Mouse (Mus musculus): ENCODE data around the gene Card9.

The Card9 gene

GRCm38 (mm10) chr2:26362991-26363390, 2.3 kb upstream of the Card9 start:
- DNase-seq (ENCODE audit: low read depth, low spot score): no peak

GRCm38 (mm10) chr2:26359983-26360382, 735 bp downstream of the Card9 start:
- no peak for DNase-seq (ENCODE audit: low read depth, low spot score)

GRCm38 (mm10) chr2:26358667-26359320, 1.9 kb downstream of the Card9 start:
- no peak for DNase-seq (ENCODE audit: low read depth, low spot score)

- peak; percentile 52 for DNase-seq (ENCODE audit: low read depth, low spot score)
These were observed 3.2 kb downstream of the Card9 start for GRCm38 (mm10) chr2:26357484-26357883.

DNA sequence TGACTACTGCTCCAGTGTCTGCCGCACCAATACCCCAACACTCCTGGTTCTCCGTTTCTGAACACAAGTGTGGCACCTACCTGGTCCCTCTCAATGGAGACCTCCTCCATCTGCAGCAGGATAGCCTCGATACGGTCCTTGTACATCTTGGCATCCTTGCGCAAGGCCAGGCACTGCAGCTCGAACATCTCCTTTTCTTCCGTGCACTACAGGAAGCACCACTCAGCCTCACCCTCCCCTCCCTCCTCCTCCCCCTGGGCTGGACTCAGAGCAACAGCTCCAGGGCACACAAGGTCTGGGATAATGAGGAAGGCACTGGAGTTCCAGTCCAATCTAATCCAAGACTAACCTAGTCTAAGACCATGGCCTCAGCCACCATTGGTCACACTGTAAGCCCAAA, 4.0 kb downstream of the Card9 start:
- peak; percentile 13 for DNase-seq (ENCODE audit: low read depth, low spot score)

DNA sequence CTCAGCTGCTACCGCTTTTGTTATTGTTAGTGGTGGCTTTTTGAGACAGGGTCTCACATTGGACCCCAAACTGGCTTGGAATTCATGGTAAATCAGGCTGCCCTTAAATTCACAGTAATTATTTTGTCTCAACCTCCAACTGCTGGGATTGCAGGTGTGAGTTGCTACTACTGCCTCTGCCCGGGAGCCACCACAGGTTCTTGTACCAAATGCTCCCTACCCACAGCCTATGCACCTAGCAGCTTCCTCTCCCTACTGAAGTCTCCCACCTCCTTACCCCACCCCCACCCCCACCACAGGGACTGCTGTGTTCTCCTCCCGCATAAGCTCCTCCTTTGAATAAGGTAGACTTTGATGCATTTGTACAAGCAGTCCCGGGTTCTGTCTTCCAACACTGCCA, 4.5 kb downstream of the Card9 start:
- DNase-seq (ENCODE audit: low read depth, low spot score): no peak

GRCm38 (mm10) chr2:26354401-26354800, 6.3 kb downstream of the Card9 start:
- no peak for DNase-seq (ENCODE audit: low read depth, low spot score)

- DNase-seq (ENCODE audit: low read depth, low spot score): no peak
These were observed 7.4 kb downstream of the Card9 start for GRCm38 (mm10) chr2:26353066-26353980.

- no peak for DNase-seq (ENCODE audit: low read depth, low spot score)
These were observed 8.3 kb downstream of the Card9 start for GRCm38 (mm10) chr2:26352291-26352910.

DNA sequence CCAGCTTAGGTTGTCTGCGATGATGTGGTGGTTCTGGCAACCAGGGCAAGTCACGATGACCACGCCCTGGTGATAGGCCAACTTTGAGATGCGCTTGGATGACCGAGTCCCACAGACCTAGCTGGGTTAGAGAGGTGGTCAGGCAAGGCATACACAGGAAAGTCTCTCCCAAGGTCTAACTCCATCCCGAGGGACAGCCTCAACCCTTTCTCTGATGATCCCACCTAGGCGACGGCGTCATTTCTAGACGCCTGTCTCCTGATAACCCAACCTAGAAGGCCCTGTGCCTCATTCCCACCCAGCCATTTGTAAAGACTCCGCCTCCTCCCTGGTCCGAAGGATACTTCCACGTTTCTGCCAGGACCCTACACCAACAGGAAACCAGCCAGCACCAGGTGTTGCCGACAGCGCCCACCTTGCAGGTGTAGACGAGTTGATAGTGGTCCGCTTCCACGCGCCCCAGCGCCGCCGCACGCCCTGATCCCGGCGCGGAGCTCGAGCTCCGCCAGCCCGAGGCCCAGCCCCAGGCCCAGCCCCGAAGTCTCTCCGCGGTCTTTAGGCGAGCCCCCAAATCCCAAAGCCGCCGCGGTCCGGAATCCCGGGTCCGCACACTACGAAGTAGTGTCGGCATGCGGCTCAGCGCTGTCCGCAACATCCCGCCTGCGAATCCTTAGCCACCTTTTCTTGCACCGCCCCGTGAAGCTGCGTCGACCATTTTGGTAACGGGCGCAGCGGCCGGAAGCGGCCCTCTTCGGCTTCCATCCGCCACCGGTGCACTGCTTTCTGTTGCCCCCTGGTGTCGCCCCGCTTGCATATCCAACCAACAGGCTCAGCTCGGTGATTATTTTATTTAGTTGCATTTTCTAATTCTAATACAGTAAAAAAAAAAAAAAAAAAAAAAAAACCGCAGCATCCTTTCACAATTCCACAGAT, 9.1 kb downstream of the Card9 start, which contains the start of gene Dnlz:
TSS of gene Dnlz (minus strand) at position 753 of the 933 bp plus-strand sequence.
- DNase-seq (ENCODE audit: low read depth, low spot score): peak; percentile 94

DNA sequence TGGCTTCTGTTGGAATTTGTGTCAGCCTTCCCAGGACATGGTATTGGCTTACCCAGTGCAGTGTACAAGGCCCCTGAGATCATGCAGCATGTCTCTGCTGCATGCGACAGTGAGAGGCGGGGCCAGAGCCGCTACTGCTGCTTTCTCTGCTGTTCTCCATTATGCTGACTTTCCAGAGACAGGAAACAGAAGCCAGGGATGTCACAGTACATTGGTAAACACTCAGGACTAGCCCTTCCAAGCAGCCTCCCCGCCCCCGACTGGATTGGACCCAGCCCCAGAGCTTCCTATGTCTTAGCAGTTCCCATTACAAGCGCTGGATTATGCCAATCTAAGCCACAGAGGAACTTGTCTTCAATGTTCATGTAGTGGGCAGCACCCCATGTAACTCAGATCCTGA, 12.5 kb downstream of the Card9 start:
- no peak for DNase-seq (ENCODE audit: low read depth, low spot score)

DNA sequence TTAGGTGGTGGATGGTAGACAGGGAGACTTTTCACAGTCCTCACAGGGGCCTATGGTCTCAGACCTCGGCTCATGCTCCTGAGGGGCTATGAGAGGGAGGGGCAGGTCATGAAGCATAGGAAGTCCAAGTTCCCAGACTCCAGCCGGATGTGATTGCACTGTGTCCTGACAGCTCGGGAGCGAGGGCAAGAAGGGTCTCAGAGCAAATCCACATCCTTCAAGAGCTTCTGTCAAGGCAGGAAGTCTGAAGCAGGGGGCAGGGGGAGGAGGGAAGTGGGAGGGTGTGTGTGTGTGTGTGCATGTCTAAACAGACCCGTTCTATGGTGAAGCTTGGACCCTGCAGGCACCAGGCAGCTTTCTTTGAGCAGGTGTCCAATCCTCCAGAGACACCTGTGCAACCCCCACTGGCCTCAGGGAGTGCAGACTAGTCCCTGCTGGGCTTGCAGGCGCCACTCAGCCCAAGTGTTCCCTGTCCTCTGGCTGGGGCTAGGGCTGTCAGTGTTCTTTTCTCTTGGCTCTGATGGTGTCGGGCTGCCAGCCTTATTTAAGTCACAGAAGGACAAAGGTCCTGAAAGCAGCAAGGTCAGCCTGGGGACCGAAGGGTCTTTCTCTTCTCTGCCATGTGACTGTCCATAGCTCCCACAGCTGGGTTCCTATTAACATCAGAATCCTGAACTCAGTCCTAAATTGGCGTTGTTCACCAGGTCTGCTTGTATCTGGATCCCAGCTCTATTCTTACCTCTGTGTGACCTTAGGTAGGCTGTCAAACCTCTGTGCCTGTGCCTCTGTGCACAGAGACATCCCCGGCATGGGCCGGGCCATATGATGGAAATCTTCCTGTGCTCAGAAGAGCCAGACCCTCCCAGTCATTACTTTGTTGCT, 17.9 kb downstream of the Card9 start:
- DNase-seq (ENCODE audit: low read depth, low spot score): peak; percentile 55

- peak; percentile 16 for DNase-seq (ENCODE audit: low read depth, low spot score)
These were observed 18.7 kb downstream of the Card9 start for GRCm38 (mm10) chr2:26342044-26342443.

- no peak for DNase-seq (ENCODE audit: low read depth, low spot score)
These were observed 19.2 kb downstream of the Card9 start for GRCm38 (mm10) chr2:26341510-26341981.

GRCm38 (mm10) chr2:26339204-26339551, 21.5 kb downstream of the Card9 start:
- DNase-seq (ENCODE audit: low read depth, low spot score): no peak

GRCm38 (mm10) chr2:26338302-26339203, 22.2 kb downstream of the Card9 start:
- DNase-seq (ENCODE audit: low read depth, low spot score): no peak

DNA sequence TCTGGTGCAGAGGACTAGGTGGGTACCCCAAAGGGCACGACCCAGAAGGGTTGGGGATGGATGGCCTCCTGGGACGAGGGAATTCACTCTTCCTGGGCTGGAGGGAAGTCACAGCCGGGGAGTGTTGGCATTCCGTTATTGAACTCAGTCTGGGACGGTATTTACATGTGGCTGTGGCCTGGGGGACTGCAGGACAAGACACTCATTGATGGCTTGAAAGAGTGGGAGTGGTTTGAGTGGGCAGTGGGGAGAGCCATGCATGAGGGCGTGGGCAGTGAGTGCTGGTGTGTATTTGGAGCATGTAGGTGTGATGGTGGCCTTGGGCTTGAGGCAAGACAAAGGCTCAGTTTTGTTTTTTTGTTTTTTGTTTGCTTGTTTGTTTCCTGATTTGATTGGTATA, 30.0 kb downstream of the Card9 start:
- DNase-seq (ENCODE audit: low read depth, low spot score): no peak

GRCm38 (mm10) chr2:26330056-26330468, 30.7 kb downstream of the Card9 start:
- DNase-seq (ENCODE audit: low read depth, low spot score): no peak

GRCm38 (mm10) chr2:26329402-26329801, 31.3 kb downstream of the Card9 start:
- peak; percentile 60 for DNase-seq (ENCODE audit: low read depth, low spot score)

All from R1 (cell line).